Mouse (Mus musculus) gastrocnemius, postnatal 36 days (tissue): Measurements from ENCODE around the gene Sytl3. TPM values are rescaled to one million over a fixed set of nuclear protein-coding genes. Genes with fewer than 3 reads are reported as not detected.
A peak's percentile ranks its signal among the peaks of the same experiment; 100 is the strongest.

Experiments used
- DNase-seq, 2 experiments: peaks; one replicate each; pipeline ENCODE4 v3.0.0; 2022
- intact Hi-C: fragments of 180-260 bp; cut with DNase I; formaldehyde crosslinking; loops from one replicate; pipeline ENCODE4 v1.15.1; 2025
- total RNA-seq, 2 experiments: library from RNA; stranded (reverse); gene quantifications; 2 replicates each; pipeline ENCODE4 v1.2.3; 2021

Sytl3 gene
- total RNA-seq, 2 experiments from 2014 or later: 0.69 to 1.6 TPM

- intact Hi-C loops: loop anchor here (10.0 kb wide), 1 partner anchor 121 kb away; no protein-coding TSS in a partner anchor
- no peak for DNase-seq
These were observed 114.5 kb downstream of the Sytl3 start for GRCm38 (mm10) chr17:6773249-6773966.

GRCm38 (mm10) chr17:6775221-6775620 is 116.3 kb downstream of the Sytl3 start:
- no peak for DNase-seq
- intact Hi-C loops: loop anchor here (10.0 kb wide), 1 partner anchor 120 kb away; no protein-coding TSS in a partner anchor

DNA sequence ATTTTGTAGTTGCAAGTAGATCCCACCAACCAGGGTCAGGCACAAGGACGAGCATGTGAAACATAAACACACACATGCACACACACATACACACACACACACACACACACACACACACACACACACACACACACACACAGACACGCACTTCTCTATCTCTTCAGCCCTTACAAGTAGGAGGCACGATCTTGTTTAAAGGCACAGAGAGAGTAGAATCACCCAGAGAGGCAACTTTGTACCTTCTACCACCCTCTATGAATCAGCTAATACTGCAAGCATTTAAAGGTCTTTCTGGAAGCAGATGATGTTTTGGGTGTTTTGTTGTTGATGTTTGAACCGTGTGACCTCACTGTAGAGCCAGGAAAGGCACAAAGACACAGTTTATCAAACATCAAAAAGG is 116.8 kb downstream of the Sytl3 start:
- intact Hi-C loops: loop anchor here (10.0 kb wide), 1 partner anchor 119 kb away; no protein-coding TSS in a partner anchor

GRCm38 (mm10) chr17:6776123-6776522 is 117.2 kb downstream of the Sytl3 start:
- intact Hi-C loops: loop anchor here (10.0 kb wide), 1 partner anchor 119 kb away; no protein-coding TSS in a partner anchor
- DNase-seq: no peak

More for the DNA sequence above, 116.8 kb downstream of the Sytl3 start:
- DNase-seq: no peak

DNA sequence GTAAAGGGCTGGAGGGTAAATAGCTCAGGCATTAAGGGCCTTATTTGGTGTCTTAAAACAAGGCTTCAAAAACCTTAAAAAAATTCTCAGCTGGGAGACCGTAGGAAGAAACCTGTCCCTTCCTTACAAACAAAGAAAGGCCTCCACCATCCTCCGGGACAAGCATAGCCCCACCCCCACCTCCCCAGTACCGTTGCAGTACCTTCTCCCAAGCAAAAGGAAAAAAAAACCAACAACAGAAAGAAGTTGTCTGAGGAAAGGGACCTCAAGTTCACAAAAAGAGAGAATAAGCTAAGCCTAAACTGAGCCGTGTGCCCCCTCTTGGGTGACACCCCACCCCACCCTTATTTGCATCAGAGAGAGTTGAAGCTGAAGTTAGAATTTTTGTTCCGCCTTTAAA is 117.7 kb downstream of the Sytl3 start:
- DNase-seq: no peak
- intact Hi-C loops: loop anchor here (10.0 kb wide), 1 partner anchor 118 kb away; no protein-coding TSS in a partner anchor

DNA sequence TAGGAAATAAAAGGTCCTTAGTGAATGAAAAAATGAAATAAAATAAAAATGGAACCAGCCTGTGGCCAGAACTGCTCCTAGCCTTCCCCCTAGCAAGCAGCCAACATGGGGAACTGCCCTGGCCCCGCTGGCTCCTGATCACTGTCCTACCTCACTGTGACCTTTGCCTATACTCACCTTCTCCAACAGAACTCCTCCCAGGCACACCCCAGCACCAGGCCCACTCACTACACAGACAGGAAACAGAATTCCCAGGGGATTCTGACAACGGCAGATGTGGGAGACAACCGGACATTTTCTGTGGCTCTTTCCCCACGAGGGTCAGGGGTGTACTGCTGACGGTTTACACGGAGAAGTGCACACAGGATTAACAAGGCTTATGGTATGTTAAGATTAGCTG is 118.2 kb downstream of the Sytl3 start:
- intact Hi-C loops: loop anchor here (10.0 kb wide), 1 partner anchor 118 kb away; no protein-coding TSS in a partner anchor
- DNase-seq: no peak

- intact Hi-C loops: loop anchor here (10.0 kb wide), 1 partner anchor 117 kb away; no protein-coding TSS in a partner anchor
These were observed 118.9 kb downstream of the Sytl3 start for GRCm38 (mm10) chr17:6777629-6778331.

DNA sequence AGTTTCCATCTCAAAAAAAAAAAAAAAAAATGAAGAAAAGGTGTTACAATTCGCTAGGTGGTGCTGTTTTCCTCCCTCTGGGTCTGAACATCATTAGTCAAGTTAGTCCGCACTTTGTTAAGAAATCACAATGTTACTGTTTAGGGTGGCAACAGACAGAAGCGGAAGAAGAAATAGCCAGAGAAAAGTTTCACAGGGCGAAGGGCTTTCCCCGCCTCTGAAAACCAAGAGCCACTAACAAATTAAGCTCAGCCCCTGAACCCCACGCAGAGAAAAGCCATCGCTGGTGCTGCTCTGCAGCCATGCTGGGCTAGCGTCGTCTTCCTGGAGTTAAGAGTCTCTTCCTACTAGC is 119.4 kb downstream of the Sytl3 start:
- intact Hi-C loops: loop anchor here (10.0 kb wide), 1 partner anchor 116 kb away; no protein-coding TSS in a partner anchor
- no peak for DNase-seq

More at GRCm38 (mm10) chr17:6777629-6778331, 118.9 kb downstream of the Sytl3 start:
- no peak for DNase-seq

DNA sequence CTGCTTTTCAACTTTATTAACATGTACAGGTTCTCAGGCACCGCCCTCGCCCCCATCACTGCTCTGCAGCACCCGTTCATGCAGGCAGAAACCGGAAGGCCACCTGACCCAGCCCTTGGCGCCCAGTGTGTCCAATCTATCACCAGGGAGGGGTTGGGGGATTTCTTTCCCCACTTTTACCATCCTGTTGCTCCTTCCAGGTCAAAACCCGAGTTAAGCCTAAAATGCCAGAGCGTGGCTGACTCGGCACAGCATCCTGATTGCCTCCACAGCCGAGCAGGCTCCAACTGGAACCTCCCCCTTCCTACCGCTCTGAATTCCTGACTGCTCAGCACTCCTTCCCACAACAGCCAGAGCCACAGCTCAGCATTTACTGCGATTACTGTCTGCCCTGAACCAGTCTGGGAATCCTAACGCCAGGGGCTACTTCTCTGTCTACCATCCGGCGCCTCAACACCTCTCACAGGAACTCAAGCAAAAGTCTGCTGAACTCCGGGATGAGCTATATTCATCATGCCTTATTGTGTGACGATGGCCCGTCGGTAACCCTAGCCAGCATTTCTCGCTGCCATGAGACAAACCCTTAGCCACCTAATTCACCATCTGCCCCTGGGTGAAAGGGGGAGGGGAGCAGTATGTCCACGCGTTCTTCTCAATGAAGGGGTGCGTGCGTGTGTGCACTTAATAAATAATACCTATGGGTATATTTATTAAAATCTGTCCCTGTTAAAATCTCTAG is 120.0 kb downstream of the Sytl3 start:
- no peak for DNase-seq
- intact Hi-C loops: loop anchor here (10.0 kb wide), 1 partner anchor 116 kb away; no protein-coding TSS in a partner anchor

DNA sequence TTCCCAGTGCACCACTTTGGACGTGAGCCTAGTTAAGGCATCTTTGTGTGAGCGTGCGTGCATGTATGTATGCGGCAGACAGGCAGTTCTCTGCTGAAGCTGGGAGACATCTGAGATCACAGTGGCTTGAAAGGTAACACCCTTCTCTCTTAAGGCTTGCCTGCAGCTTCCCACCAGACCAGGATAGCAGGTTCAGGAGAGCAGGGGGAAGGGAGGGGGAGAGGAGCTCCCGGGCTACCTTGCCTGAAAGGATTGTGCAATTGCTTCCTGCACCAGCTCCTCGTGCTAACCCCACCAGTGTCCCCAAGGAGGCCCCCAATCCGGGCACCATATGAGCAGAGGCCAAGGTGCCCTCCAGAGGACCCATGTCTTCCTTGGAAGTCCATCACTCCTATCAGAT is 120.7 kb downstream of the Sytl3 start:
- DNase-seq: no peak
- intact Hi-C loops: loop anchor here (10.0 kb wide), 1 partner anchor 115 kb away; no protein-coding TSS in a partner anchor

GRCm38 (mm10) chr17:6780521-6781115 is 121.7 kb downstream of the Sytl3 start:
- no peak for DNase-seq
- intact Hi-C loops: no loop called here

DNA sequence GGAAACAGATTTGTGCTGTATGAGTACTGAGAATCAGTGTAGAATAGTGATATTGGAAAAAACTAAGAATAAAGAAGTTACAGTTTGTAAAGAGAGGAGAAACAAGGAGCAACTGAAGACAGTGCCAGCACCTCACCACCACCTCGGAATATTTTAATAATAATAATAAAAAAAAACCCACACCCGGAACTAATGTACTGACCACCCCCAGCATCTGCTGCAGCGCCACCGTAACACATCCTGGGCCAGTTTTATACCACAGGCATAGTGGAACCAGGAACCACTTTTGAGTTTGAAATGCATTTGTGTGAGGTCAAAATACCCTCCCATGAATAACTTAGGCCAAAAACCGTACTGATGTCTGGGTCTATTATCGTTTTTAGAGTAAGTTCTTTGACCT is 122.4 kb downstream of the Sytl3 start:
- intact Hi-C loops: no loop called here
- DNase-seq: no peak

DNA sequence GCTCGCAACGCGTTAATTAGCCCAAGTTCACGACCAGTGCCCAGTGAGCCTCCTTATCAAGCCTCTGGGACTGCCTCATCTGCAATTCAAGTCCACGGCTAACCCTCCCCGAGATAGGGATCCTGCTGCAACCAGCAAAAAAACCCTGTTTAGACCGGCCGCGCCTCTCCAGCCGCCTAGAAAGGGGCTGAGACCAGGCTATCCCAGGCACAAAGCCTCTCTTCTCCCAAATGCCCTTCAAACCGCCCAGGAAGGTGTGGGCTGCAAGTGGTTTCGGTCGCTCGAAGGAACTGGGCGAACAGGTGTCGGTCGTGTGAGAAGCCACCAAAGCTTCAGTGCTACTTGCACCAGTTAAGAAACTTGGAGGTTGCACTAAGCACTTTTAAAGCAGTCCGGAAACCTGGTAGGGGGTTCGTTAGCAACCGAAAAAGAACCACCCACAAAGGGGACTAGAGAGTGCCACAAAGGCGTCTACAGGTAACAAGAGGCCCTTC is 123.2 kb downstream of the Sytl3 start:
- peak in 1 of 2 experiments; percentile 27 for DNase-seq
- intact Hi-C loops: no loop called here

DNA sequence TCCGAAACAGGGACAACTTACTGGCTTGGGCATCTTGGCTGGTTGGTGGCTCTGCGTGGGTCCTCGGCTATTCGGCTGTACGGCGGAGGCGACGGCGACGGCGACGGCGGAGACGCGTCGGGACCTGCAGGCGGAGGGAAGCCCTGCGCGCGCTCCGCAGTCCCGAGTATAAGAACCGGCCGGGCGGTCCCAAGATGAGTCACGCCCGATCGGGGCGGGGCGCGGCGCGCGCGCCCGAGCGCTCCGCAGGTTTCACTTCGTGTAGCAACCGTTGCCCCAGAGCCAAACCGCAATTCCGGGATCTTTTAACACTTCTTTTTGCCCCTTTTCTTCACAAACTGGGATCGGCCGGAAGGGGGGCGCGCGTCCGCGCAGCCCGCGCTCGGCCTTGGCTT is 123.7 kb downstream of the Sytl3 start, which contains the start of gene Ezr:
TSS of gene Ezr (minus strand) at position 174 of the 395 bp plus-strand sequence.
- intact Hi-C loops: no loop called here
- DNase-seq: peak; percentile 79 to 80

GRCm38 (mm10) chr17:6783006-6783661 is 124.2 kb downstream of the Sytl3 start:
- intact Hi-C loops: no loop called here

GRCm38 (mm10) chr17:6783756-6784357 is 125.0 kb downstream of the Sytl3 start:
- no peak for DNase-seq
- intact Hi-C loops: no loop called here

More at GRCm38 (mm10) chr17:6783006-6783661, 124.2 kb downstream of the Sytl3 start:
- peak in 1 of 2 experiments; percentile 34 for DNase-seq

GRCm38 (mm10) chr17:6787241-6787640 is 128.3 kb downstream of the Sytl3 start:
- intact Hi-C loops: loop anchor here (2.0 kb wide), 1 partner anchor 38 kb away; no protein-coding TSS in a partner anchor
- no peak for DNase-seq
